Mouse (Mus musculus): ENCODE measurements around the gene Olfr77.

The Olfr77 gene

GRCm38 (mm10) chr9:19916565-19916964 is at the start of gene Olfr77:
Olfr77 (plus strand) TSS chr9:19916865.
- DNase-seq (ENCODE audit: low spot score in 2 of 2) = no peak

- no peak for DNase-seq (ENCODE audit: low spot score in 2 of 2)
These were observed 28.8 kb upstream of the Olfr77 start, which contains the start of gene Olfr862 for GRCm38 (mm10) chr9:19887904-19888303. Olfr862 (minus strand) TSS chr9:19888004.

GRCm38 (mm10) chr9:19911170-19911569 is 5.5 kb upstream of the Olfr77 start:
- DNase-seq (ENCODE audit: low spot score in 2 of 2) = no peak

Measured in frontal cortex, postnatal 14 days (tissue).